Mouse (Mus musculus) brain, embryonic 14.5 days (tissue): ENCODE measurements around the gene Cmip.

Source experiments
- CTCF ChIP-seq: fragments of 200-500 bp; IDR thresholded peaks from 2 replicates; pipeline ENCODE4 v1.5.1; 2012; ENCODE audit warnings: inconsistent platforms, mild to moderate bottlenecking, moderate library complexity, borderline replicate concordance; ENCODE audit not compliant: insufficient read depth, insufficient read length; ENCODE audit errors: extremely low read depth
- POLR2A ChIP-seq: fragments of 200-500 bp; IDR thresholded peaks from 2 replicates; pipeline ENCODE4 v1.6.1; 2012; ENCODE audit warnings: mild to moderate bottlenecking, inconsistent platforms, borderline replicate concordance; ENCODE audit not compliant: poor library complexity, insufficient read depth, insufficient read length, severe bottlenecking; ENCODE audit errors: extremely low read depth

- TF ChIP-seq POLR2A = no peak
- TF ChIP-seq CTCF = no peak
These were observed 221.2 kb downstream of the Cmip start for GRCm38 (mm10) chr8:117478082-117478481.
